Mouse (Mus musculus): Measurements from ENCODE around the gene Gm21860.
"Not testable (repeated sequence)": the region's sequence is repeated elsewhere in the genome, so short reads cannot be mapped to it uniquely, and the experiment has no call there.

The Gm21860 gene

DNA sequence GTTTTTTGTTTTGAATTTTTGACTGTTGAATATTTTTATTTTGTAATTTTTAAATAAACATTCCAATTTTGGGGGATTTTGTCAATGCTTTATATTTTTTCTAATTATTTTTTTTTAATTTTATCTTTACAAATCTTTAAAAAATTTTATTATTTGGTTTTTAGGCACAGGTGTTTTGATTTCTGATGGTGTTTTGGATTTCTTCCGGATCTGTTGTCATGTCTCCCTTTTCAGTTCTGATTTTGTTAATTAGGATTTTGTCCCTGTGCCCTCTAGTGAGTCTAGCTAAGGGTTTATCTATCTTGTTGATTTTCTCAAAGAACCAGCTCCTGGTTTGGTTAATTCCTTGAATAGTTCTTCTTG is 23.0 kb downstream of the Gm21860 start:
- not testable (repeated sequence) for DNase-seq

DNA sequence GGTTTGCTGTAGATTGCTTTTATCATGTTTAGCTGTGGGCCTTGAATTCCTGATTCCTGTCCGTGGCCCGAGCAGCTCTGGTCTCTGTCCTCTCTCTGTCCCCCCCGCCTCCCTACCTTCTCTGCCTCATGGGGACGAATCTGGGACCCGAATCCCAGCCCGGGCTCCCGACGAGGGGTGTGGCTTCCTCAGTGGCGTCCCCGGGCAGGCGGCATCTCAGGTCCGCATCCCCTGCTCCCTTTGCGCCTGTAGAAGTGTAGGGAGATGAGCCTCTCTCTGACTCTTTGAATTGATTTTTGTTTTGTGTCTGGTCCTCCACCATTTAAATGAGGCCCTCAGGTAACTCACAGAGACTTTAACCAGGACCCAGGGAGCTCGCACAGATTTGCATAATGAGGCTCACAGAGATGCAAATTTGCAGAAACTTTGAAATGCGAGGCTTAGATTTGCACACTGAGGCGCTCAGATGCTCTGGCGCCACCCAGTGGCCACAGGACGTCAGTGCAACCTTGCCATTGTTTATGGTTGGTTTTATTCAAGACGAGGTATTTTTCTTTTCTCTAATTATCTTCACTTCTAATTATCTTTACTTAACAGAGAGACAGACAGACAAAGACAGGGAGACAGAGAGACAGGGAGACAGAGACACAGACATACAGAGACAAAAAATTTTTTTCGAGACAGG is 23.6 kb downstream of the Gm21860 start:
- not testable (repeated sequence) for DNase-seq

DNA sequence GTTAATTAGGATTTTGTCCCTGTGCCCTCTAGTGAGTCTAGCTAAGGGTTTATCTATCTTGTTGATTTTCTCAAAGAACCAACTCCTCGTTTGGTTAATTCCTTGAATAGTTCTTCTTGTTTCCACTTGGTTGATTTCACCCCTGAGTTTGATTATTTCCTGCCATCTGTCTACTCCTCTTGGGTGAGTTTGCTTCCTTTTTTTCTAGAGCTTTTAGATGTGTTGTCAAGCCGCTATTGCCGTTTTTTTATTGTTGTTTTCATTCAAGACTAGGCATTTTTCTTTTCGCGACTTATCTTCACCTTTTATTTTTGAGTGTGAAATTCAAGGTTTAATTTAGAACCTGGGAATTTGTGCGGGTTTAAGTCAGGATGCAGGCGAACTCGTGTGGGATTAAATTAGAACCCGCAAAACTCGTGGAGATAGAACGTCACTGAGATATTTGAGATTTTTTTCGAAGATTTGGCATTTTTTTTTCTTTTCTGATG is 24.8 kb downstream of the Gm21860 start:
- not testable (repeated sequence) for DNase-seq

DNA sequence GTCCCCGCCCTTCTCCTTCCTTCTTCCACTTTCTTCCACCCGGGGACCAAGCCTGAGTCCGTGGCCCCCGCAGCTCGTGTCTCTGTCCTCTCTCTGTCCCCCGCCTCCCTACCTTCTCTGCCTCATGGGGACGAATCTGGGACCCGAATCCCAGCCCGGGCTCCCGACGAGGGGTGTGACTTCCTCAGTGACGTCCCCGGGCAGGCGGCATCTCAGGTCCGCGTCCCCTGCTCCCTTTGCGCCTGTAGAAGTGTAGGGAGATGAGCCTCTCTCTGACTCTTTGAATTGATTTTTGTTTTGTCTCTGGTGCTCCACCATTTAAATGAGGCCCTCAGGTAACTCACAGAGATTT is 25.7 kb downstream of the Gm21860 start:
- not testable (repeated sequence) for DNase-seq

DNA sequence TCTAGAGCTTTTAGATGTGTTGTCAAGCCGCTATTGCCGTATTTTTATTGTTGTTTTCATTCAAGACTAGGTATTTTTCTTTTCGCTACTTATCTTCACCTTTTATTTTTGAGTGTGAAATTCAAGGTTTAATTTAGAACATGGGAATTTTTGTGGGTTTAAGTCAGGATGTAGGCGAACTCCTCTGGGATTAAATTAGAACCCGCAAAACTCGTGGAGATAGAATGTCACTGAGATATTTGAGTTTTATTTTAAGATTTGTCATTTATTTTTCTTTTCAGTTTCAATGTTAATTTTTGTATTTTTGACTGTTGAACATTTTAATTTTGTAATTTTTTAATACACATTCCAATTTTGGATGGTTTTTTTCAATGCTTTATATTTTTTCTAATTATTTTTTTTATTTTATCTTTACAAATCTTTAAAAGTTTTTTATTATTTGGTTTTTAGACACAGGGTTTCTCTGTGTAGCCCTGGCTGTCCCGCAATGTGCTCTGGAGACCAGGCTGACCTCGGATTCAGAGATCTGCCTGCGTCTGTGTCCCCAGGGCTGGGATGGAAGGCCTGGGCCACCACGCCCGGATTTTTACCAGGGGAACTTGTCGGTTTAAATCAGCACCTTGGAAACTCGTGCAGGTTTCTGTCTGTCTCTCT is 26.2 kb downstream of the Gm21860 start:
- DNase-seq: not testable (repeated sequence)

DNA sequence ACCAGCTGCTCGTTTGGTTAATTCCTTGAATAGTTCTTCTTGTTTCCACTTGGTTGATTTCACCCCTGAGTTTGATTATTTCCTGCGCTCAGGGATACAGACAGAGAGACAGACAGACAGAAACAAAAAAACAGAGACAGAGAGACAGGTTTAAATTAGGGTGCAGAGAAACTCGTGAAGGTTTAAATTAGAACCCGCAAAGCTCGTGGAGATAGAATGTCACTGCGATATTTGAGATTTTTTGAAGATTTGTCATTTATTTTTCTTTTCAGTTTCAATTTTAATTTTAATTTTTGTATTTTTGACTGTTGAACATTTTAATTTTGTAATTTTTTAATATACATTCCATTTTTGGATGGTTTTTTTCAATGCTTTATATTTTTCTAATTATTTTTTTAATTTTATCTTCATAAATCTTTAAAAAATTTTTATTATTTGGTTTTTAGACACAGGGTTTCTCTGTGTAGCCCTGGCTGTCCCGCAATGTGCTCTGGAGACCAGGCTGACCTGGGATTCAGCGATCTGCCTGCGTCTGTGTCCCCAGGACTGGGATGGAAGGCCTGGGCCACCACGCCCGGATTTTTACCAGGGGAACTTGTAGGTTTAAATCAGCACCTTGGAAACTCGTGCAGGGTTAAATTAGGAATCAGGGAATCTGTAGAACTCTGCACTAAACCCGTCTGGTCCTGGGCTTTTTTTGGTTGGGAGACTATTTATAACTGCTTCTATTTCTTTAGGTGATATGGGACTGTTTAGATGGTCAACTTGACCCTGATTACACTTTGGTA is 27.3 kb downstream of the Gm21860 start:
- DNase-seq: not testable (repeated sequence)

DNA sequence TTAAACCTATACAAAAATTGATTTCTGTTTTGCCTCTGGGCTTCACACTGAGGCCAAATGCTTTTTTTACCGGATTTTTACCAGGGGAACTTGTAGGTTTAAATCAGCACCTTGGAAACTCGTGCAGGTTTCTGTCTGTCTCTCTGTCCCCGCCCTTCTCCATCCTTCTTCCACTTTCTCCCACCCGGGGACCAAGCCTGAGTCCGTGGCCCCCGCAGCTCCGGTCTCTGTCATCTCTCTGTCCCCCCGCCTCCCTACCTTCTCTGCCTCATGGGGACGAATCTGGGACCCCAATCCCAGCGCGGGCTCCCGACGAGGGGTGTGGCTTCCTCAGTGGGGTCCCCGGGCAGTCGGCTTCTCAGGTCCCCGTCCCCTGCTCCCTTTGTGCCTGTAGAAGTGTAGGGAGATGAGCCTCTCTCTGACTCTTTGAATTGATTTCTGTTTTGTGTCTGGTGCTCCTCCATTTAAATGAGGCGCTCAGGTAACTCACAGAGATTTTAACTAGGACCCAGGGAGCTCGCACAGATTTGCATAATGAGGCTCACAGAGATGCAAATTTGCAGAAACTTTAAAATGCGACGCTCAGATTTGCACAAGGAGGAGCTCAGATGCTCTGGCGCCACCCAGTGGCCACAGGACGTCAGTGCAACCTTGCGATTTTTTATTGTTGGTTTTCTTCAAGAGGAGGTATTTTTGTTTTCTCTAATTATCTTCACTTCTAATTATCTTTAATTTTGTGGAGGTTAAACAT is 28.7 kb downstream of the Gm21860 start:
- DNase-seq: not testable (repeated sequence)

DNA sequence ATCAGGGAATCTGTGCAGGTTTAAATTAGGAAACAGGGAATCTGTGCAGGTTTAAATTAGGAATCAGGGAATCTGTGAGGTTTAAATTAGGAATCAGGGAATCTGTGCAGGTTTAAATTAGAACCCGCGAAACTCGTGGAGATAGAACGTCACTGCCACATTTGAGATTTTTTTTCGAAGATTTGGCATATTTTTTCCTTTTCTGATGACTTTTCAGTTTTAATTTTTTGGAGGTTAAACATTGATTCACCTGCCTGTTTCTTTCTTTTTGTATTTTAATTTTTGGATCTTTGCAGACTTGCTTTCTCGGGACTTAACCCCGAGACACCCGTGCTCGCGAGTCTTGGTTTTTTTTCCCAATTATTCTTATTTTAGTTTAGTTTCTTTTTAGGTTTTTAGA is 29.5 kb downstream of the Gm21860 start:
- not testable (repeated sequence) for DNase-seq

DNA sequence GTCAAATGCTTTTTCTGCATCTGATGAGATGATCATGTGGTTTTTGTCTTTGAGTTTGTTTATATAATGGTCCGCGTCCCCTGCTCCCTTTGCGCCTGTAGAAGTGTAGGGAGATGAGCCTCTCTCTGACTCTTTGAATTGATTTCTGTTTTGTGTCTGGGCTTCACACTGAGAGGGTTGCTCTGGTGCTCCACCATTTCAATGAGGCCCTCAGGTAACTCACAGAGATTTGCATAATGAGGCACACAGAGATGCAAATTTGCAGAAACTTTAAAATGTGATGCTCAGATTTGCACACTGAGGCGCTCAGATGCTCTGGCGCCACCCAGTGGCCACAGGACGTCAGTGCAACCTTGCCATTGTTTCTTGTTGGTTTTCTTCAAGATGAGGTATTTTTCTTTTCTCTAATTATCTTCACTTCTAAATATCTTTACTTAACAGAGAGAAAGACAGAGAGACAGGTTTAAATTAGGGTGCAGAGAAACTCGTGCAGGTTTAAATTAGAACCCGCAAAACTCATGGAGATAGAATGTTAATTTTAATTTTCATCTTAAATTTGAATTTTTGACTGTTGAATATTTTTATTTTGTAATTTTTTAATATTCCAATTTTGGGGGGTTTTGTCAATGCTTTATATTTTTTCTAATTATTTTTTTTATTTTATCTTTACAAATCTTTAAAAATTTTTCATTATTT is 30.5 kb downstream of the Gm21860 start:
- DNase-seq: peak; percentile 36

DNA sequence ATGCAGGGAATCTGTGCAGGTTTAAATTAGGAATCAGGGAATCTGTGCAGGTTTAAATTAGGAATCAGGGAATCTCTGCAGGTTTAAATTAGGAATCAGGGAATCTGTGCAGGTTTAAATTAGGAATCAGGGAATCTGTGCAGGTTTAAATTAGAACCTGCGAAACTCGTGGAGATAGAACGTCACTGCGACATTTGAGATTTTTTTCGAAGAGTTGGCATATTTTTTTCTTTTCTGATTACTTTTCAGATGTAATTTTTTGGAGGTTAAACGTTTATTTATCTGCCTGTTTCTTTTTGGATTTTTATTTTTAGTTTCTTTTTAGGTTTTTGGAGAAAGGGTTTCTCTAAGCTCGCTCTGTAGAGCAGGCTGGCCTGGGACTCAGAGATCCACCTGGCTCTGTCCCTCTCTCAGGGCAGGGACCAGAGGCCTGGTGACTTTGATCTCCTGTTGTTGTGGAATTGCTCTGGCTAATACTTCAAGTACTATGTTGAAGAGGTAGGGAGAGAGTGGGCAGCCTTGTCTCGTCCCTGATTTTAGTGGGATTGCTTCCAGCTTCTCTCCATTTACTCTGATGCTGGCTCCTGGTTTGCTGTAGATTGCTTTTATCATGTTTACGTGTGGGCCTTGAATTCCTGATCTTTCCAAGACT is 31.2 kb downstream of the Gm21860 start:
- peak; percentile 61 for DNase-seq

DNA sequence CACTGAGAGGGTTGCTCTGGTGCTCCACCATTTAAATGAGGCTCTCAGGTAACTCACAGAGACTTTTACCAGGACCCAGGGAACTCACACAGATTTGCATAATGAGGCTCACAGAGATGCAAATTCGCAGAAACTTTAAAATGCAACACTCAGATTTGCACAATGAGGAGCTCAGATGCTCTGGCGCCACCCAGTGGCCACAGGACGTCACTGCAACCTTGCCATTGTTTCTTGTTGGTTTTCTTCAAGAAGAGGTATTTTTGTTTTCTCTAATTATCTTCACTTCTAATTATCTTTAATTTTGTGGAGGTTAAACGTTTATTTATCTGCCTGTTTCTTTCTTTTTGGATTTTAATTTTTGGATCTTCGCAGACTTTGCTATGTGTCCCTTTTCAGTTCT is 34.1 kb downstream of the Gm21860 start:
- not testable (repeated sequence) for DNase-seq

DNA sequence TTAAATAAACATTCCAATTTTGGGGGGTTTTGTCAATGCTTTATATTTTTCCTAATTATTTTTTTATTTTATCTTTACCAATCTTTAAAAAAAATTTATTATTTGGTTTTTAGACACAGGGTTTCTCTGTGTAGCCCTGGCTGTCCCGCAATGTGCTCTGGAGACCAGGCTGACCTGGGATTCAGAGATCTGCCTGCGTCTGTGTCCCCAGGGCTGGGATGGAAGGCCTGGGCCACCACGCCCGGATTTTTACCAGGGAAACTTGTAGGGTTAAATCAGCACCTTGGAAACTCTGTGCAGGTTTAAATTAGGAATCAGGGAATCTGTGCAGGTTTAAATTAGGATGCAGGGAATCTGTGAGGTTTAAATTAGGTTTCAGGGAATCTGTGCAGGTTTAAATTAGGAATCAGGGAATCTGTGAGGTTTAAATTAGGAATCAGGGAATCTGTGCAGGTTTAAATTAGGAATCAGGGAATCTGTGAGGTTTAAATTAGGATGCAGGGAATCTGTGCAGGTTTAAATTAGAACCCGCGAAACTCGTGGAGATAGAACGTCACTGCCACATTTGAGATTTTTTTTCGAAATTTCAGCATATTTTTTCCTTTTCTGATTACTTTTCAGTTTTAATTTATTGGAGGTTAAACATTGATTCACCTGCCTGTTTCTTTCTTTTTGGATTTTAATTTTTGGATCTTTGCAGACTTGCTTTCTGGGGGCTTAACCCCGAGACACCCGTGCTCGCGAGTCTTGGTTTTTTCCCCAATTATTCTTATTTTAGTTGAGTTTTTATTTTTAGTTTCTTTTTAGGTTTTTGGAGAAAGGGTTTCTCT is 35.0 kb downstream of the Gm21860 start:
- not testable (repeated sequence) for DNase-seq

DNA sequence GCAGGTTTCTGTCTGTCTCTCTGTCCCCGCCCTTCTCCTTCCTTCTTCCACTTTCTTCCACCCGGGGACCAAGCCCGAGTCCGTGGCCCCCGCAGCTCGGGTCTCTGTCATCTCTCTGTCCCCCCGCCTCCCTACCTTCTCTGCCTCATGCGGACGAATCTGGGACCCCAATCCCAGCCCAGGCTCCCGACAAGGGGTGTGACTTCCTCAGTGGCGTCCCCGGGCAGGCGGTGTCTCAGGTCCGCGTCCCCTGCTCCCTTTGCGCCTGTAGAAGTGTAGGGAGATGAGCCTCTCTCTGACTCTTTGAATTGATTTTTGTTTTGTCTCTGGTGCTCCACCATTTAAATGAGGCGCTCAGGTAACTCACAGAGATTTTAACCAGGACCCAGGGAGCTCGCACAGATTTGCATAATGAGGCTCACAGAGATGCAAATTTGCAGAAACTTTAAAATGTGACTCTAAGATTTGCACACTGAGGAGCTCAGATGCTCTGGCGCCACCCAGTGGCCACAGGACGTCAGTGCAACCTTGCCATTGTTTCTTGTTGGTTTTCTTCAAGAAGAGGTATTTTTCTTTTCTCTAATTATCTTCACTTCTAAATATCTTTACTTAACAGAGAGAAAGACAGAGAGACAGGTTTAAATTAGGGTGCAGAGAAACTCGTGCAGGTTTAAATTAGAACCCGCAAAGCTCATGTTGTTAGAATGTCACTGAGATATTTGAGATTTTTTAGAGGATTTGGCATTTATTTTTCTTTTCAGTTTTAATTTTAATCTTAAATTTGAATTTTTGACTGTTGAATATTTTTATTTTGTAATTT is 35.8 kb downstream of the Gm21860 start:
- peak; percentile 79 for DNase-seq

DNA sequence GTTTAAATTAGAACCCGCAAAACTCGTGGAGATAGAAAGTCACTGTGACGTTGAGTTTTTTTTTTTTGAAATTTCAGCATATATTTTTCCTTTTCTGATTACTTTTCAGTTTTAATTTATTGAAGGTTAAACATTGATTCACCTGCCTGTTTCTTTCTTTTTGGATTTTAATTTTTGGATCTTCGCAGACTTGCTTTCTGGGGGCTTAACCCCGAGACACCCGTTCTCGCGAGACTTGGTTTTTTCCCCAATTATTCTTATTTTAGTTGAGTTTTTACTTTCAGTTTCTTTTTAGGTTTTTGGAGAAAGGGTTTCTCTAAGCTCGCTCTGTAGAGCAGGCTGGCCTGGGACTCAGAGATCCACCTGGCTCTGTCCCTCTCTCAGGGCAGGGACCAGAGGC is 36.6 kb downstream of the Gm21860 start:
- not testable (repeated sequence) for DNase-seq

DNA sequence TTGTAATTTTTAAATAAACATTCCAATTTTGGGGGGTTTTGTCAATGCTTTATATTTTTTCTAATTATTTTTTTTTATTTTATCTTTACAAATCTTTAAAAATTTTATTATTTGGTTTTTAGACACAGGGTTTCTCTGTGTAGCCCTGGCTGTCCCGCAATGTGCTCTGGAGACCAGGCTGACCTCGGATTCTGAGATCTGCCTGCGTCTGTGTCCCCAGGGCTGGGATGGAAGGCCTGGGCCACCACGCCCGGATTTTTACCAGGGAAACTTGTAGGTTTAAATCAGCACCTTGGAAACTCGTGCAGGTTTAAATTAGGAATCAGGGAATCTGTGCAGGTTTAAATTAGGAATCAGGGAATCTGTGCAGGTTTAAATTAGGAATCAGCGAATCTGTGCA is 37.1 kb downstream of the Gm21860 start:
- DNase-seq: not testable (repeated sequence)

Measured in kidney, adult 18-20 months (tissue).